Mouse (Mus musculus): ENCODE data around the gene Csde1. TPM values are rescaled to one million over a fixed set of nuclear protein-coding genes. Genes with fewer than 3 reads are reported as not detected.

The Csde1 gene
- total RNA-seq, 1 experiment from 2014 or later = 351 TPM

Other genes with a start within 250 kb of the Csde1 start
- not detected in 2 replicates for gene Tshb, start 237.7 kb upstream of the Csde1 start, total RNA-seq (2021)
- gene Sycp1, start 84.3 kb upstream of the Csde1 start, total RNA-seq (2021) = 0.11 TPM in 1 of 2 replicates, not detected in the other
- 0.11 and 0.33 TPM in 2 replicates for gene Nr1h5, start 56.3 kb upstream of the Csde1 start, total RNA-seq (2021)
- 67.6 and 81.5 TPM in 2 replicates for gene Sike1, start 24.7 kb upstream of the Csde1 start, total RNA-seq (2021)
- 57.4 and 65.0 TPM in 2 replicates for gene Nras, start 37.9 kb downstream of the Csde1 start, total RNA-seq (2021)
- gene Ampd1, start 53.6 kb downstream of the Csde1 start, total RNA-seq (2021) = 0.56 TPM in 1 of 2 replicates, not detected in the other
- gene Dennd2c, start 82.2 kb downstream of the Csde1 start, total RNA-seq (2021) = 2.0 and 3.0 TPM in 2 replicates
- gene Bcas2, start 151.2 kb downstream of the Csde1 start, total RNA-seq (2021) = 50.4 and 54.4 TPM in 2 replicates

All from adrenal gland, postnatal 14 days (tissue).